Mouse (Mus musculus): ENCODE results near the gene Osbpl7.

The Osbpl7 gene

GRCm38 (mm10) chr11:97083401-97084140, 33.1 kb downstream of the Osbpl7 start:
- no peak for DNase-seq

- no peak for DNase-seq
Observed at GRCm38 (mm10) chr11:97084821-97085505, 34.5 kb downstream of the Osbpl7 start.

GRCm38 (mm10) chr11:97086365-97086764, 35.9 kb downstream of the Osbpl7 start:
- DNase-seq, result no peak

GRCm38 (mm10) chr11:97094600-97094999, 44.2 kb downstream of the Osbpl7 start:
- DNase-seq, result no peak

GRCm38 (mm10) chr11:97098791-97099190, 48.4 kb downstream of the Osbpl7 start:
- DNase-seq, result peak in 1 of 2 experiments; percentile 30

GRCm38 (mm10) chr11:97101722-97102121, 51.3 kb downstream of the Osbpl7 start:
- peak; percentile 64 to 82 for DNase-seq

- DNase-seq, result no peak
Observed at GRCm38 (mm10) chr11:97103163-97104090, 53.0 kb downstream of the Osbpl7 start.

- no peak for DNase-seq
Observed at GRCm38 (mm10) chr11:97104091-97104483, 53.7 kb downstream of the Osbpl7 start.

GRCm38 (mm10) chr11:97108976-97109375, 58.5 kb downstream of the Osbpl7 start:
- no peak for DNase-seq

GRCm38 (mm10) chr11:97112519-97113125, 62.2 kb downstream of the Osbpl7 start:
- DNase-seq, result no peak

GRCm38 (mm10) chr11:97114671-97115601, 64.5 kb downstream of the Osbpl7 start, which contains the start of gene Tbx21:
Tbx21 (minus strand) TSS chr11:97115331.
- no peak for DNase-seq

GRCm38 (mm10) chr11:97115797-97116196, 65.4 kb downstream of the Osbpl7 start:
- DNase-seq, result no peak

All from cerebellum, postnatal 25 days (tissue).